Mouse (Mus musculus) spleen, postnatal 14 days (tissue): ENCODE data around the gene Clec10a.

Experiments used
- DNase-seq, 2 experiments: peaks; one replicate each; pipeline ENCODE4 v3.0.0; 2021 to 2022; ENCODE audit warnings: low spot score in 2 of 2

Clec10a gene

GRCm38 (mm10) chr11:70180496-70180895, 24.5 kb downstream of the Clec10a start:
- no peak for DNase-seq

- no peak for DNase-seq
Measured at GRCm38 (mm10) chr11:70185120-70185519, 29.1 kb downstream of the Clec10a start.

GRCm38 (mm10) chr11:70189319-70190134, 33.5 kb downstream of the Clec10a start:
- DNase-seq, result no peak

GRCm38 (mm10) chr11:70191188-70191587, 35.2 kb downstream of the Clec10a start:
- no peak for DNase-seq

GRCm38 (mm10) chr11:70192157-70192556, 36.2 kb downstream of the Clec10a start:
- no peak for DNase-seq

GRCm38 (mm10) chr11:70193354-70194285, 37.6 kb downstream of the Clec10a start:
- no peak for DNase-seq

- no peak for DNase-seq
Measured at GRCm38 (mm10) chr11:70198332-70198731, 42.3 kb downstream of the Clec10a start.

- no peak for DNase-seq
Measured at GRCm38 (mm10) chr11:70199107-70199506, 43.1 kb downstream of the Clec10a start.

- no peak for DNase-seq
Measured at GRCm38 (mm10) chr11:70200036-70200608, 44.1 kb downstream of the Clec10a start.

GRCm38 (mm10) chr11:70201691-70202090, 45.7 kb downstream of the Clec10a start:
- DNase-seq, result peak; percentile 46 to 72

GRCm38 (mm10) chr11:70206801-70207200, 50.8 kb downstream of the Clec10a start:
- no peak for DNase-seq

GRCm38 (mm10) chr11:70207283-70207682, 51.3 kb downstream of the Clec10a start:
- no peak for DNase-seq

- no peak for DNase-seq
Measured at GRCm38 (mm10) chr11:70208778-70209388, 52.9 kb downstream of the Clec10a start.

- DNase-seq, result no peak
Measured at GRCm38 (mm10) chr11:70210681-70211080, 54.7 kb downstream of the Clec10a start.

- DNase-seq, result no peak
Measured at GRCm38 (mm10) chr11:70211972-70212371, 56.0 kb downstream of the Clec10a start.

- DNase-seq, result no peak
Measured at GRCm38 (mm10) chr11:70212423-70212822, 56.4 kb downstream of the Clec10a start, which contains the start of gene Slc16a11. TSS of gene Slc16a11 (plus strand) at chr11:70212752.

GRCm38 (mm10) chr11:70212896-70213295, 56.9 kb downstream of the Clec10a start:
- DNase-seq, result peak in 1 of 2 experiments; percentile 54

- DNase-seq, result no peak
Measured at GRCm38 (mm10) chr11:70213736-70214135, 57.7 kb downstream of the Clec10a start.

GRCm38 (mm10) chr11:70214191-70214855, 58.3 kb downstream of the Clec10a start:
- DNase-seq, result no peak

- no peak for DNase-seq
Measured at GRCm38 (mm10) chr11:70214856-70215209, 58.8 kb downstream of the Clec10a start.

- DNase-seq, result no peak
Measured at GRCm38 (mm10) chr11:70215301-70215700, 59.3 kb downstream of the Clec10a start.
